Mouse (Mus musculus): ENCODE data around the gene Olfr730. TPM values are rescaled to one million over a fixed set of nuclear protein-coding genes. Genes with fewer than 3 reads are reported as not detected.

The Olfr730 gene
- polyA plus RNA-seq (2015; fragmentation: Nextera tagmentation; extraction: Ambion mirVana), result not detected in 2 replicates

GRCm38 (mm10) chr14:50188098-50188497 is at the start of gene Olfr730:
Olfr730 (minus strand) TSS chr14:50188198.
- TF ChIP-seq CTCF (IDR thresholded peaks at IDR 0.05; ENCODE audit: low read depth), result no peak
- ATAC-seq (replicated peaks; ENCODE audit: low FRiP score, low read depth) (no peak), DNase-seq (ENCODE audit: low spot score) (no peak)
- Histone ChIP-seq H3K27me3 (ENCODE audit: insufficient read depth, low read length) (no peaks in the 10 kb centered on the region), H3K36me3 (ENCODE audit: insufficient read depth, low read length) (no peaks in the 10 kb centered on the region), H3K9ac (ENCODE audit: low read depth, low read length) (no peak within 1 kb of the TSS), H3K4me2 (ENCODE audit: low read length) (no peak within 1 kb of the TSS), H3K4me1 (replicated peaks; ENCODE audit: insufficient read depth, low read length) (no peaks in the 10 kb centered on the region), H3K4me3 (replicated peaks; ENCODE audit: low read depth, low read length) (no peak within 1 kb of the TSS), H3K27ac (no peak within 1 kb of the TSS), H3K9me3 (replicated peaks; ENCODE audit: low read length) (no peaks in the 10 kb centered on the region)
- 49% methylated on average over 1 of the region's 1 CpGs for WGBS

GRCm38 (mm10) chr14:50152810-50153209 is 35.2 kb downstream of the Olfr730 start, which contains the start of gene Olfr729:
Olfr729 (minus strand) TSS chr14:50152910.
- no peaks in the 10 kb centered on the region for H3K27me3 ChIP-seq (ENCODE audit: insufficient read depth, low read length)
- no peak within 1 kb of the TSS for H3K4me3 ChIP-seq (replicated peaks; ENCODE audit: low read depth, low read length)
- H3K36me3 ChIP-seq (ENCODE audit: insufficient read depth, low read length), result no peaks in the 10 kb centered on the region
- H3K27ac ChIP-seq, result no peak within 1 kb of the TSS
- no peaks in the 10 kb centered on the region for H3K9me3 ChIP-seq (replicated peaks; ENCODE audit: low read length)
- ATAC-seq (replicated peaks; ENCODE audit: low FRiP score, low read depth) (no peak), DNase-seq (ENCODE audit: low spot score) (no peak)
- no peak for TF ChIP-seq CTCF (IDR thresholded peaks at IDR 0.05; ENCODE audit: low read depth)
- H3K4me1 ChIP-seq (replicated peaks; ENCODE audit: insufficient read depth, low read length), result no peaks in the 10 kb centered on the region
- H3K9ac ChIP-seq (ENCODE audit: low read depth, low read length), result no peak within 1 kb of the TSS
- H3K4me2 ChIP-seq (ENCODE audit: low read length), result no peak within 1 kb of the TSS

GRCm38 (mm10) chr14:50142580-50142979 is 45.4 kb downstream of the Olfr730 start, which contains the start of gene Olfr728:
Olfr728 (minus strand) TSS chr14:50142680.
- Histone ChIP-seq H3K4me3 (replicated peaks; ENCODE audit: low read depth, low read length) (no peak within 1 kb of the TSS), H3K4me1 (replicated peaks; ENCODE audit: insufficient read depth, low read length) (no peaks in the 10 kb centered on the region), H3K9ac (ENCODE audit: low read depth, low read length) (no peak within 1 kb of the TSS), H3K9me3 (replicated peaks; ENCODE audit: low read length) (no peaks in the 10 kb centered on the region), H3K4me2 (ENCODE audit: low read length) (no peak within 1 kb of the TSS), H3K36me3 (ENCODE audit: insufficient read depth, low read length) (no peaks in the 10 kb centered on the region), H3K27me3 (ENCODE audit: insufficient read depth, low read length) (no peaks in the 10 kb centered on the region), H3K27ac (no peak within 1 kb of the TSS)
- no peak for TF ChIP-seq CTCF (IDR thresholded peaks at IDR 0.05; ENCODE audit: low read depth)
- WGBS, result 89% methylated on average over 5 of the region's 5 CpGs
- DNase-seq (ENCODE audit: low spot score), result no peak
- ATAC-seq (replicated peaks; ENCODE audit: low FRiP score, low read depth), result no peak

Other genes starting within 250 kb of the Olfr730 start
- not detected in 2 replicates for gene Olfr724, start 224.9 kb downstream of the Olfr730 start, polyA plus RNA-seq (2015; fragmentation: Nextera tagmentation; extraction: Ambion mirVana)
- gene Olfr725, start 147.8 kb downstream of the Olfr730 start, polyA plus RNA-seq (2015; fragmentation: Nextera tagmentation; extraction: Ambion mirVana), result not detected in 2 replicates
- not detected in 2 replicates for gene Olfr726, start 97.2 kb downstream of the Olfr730 start, polyA plus RNA-seq (2015; fragmentation: Nextera tagmentation; extraction: Ambion mirVana)
- gene Olfr727, start 65.0 kb downstream of the Olfr730 start, polyA plus RNA-seq (2015; fragmentation: Nextera tagmentation; extraction: Ambion mirVana), result not detected in 2 replicates
- gene Olfr728, start 45.5 kb downstream of the Olfr730 start, polyA plus RNA-seq (2015; fragmentation: Nextera tagmentation; extraction: Ambion mirVana), result not detected in 2 replicates
- not detected in 2 replicates for gene Olfr729, start 35.3 kb downstream of the Olfr730 start, polyA plus RNA-seq (2015; fragmentation: Nextera tagmentation; extraction: Ambion mirVana)
- gene Olfr731, start 53.7 kb upstream of the Olfr730 start, polyA plus RNA-seq (2015; fragmentation: Nextera tagmentation; extraction: Ambion mirVana), result not detected in 2 replicates
- gene Olfr732, start 96.0 kb upstream of the Olfr730 start, polyA plus RNA-seq (2015; fragmentation: Nextera tagmentation; extraction: Ambion mirVana), result not detected in 2 replicates
- gene Olfr733, start 113.3 kb upstream of the Olfr730 start, polyA plus RNA-seq (2015; fragmentation: Nextera tagmentation; extraction: Ambion mirVana), result not detected in 2 replicates
- not detected in 2 replicates for gene Olfr734, start 138.6 kb upstream of the Olfr730 start, polyA plus RNA-seq (2015; fragmentation: Nextera tagmentation; extraction: Ambion mirVana)
- not detected in 2 replicates for gene Olfr735, start 160.7 kb upstream of the Olfr730 start, polyA plus RNA-seq (2015; fragmentation: Nextera tagmentation; extraction: Ambion mirVana)
- gene Tlr11, start 169.7 kb upstream of the Olfr730 start, polyA plus RNA-seq (2015; fragmentation: Nextera tagmentation; extraction: Ambion mirVana), result not detected in 2 replicates
- not detected in 2 replicates for gene Olfr736, start 193.0 kb upstream of the Olfr730 start, polyA plus RNA-seq (2015; fragmentation: Nextera tagmentation; extraction: Ambion mirVana)
- gene Olfr738, start 219.4 kb upstream of the Olfr730 start, polyA plus RNA-seq (2015; fragmentation: Nextera tagmentation; extraction: Ambion mirVana), result not detected in 2 replicates
- not detected in 2 replicates for gene Olfr739, start 230.4 kb upstream of the Olfr730 start, polyA plus RNA-seq (2015; fragmentation: Nextera tagmentation; extraction: Ambion mirVana)